ENCODE assay signal across 17 mouse cellular contexts in genomic region chr11:68906461-68906790, GRCm38 (mm10). TPM values are rescaled to one million over a fixed set of nuclear protein-coding genes. Genes with fewer than 3 reads are reported as not detected.
A peak's percentile ranks its signal among the peaks of the same experiment; 100 is the strongest.
DNase-seq lines count a peak whose midpoint lies in the region; ATAC-seq lines count a peak whose summit lies in the region.
"Had no signal": no experiment of that assay in that cellular context is flagged by ENCODE, and none has a peak within 500 bp of the region (broad histone marks: within the 10 kb centered on the region; RNA-seq: fewer than 3 reads in every experiment).

No protein-coding gene starts in this region.

- peak; percentile 24 for DNase-seq in heart, postnatal 4 days
- DNase-seq in heart, adult 11 months: no peak
- DNase-seq in right cerebral cortex, postnatal 10 days (ENCODE audit: low spot score in 2 of 2): peak; percentile 41 to 53
- no peak for DNase-seq in right cerebral cortex, postnatal 14 days
- peak; percentile 36 for DNase-seq in fibroblast of lung, adult 2 months (ENCODE audit: low read depth)
- DNase-seq in retina, postnatal 1 day: no peak
- DNase-seq: cerebellum, postnatal 36 days; gastrocnemius, postnatal 36 days; spleen, adult 18-20 months; thymus, postnatal 14 days had no signal

- H3K27ac ChIP-seq in limb, embryonic 15.5 days: peak overlapping the region; percentile 77
- H3K27ac ChIP-seq: forebrain, embryonic 10.5 days; hindbrain, embryonic 15.5 days had no signal

- ATAC-seq in limb, embryonic 15.5 days (ENCODE audit: insufficient number of reproducible peaks, low FRiP score, low TSS enrichment, low read depth): 0 out of 2 replicates have a peak, but pooled peaks have one; percentile 27
- ATAC-seq in inflammation-experienced regulatory T-cells, adult 6 months: no peak

- no peak overlapping the region for H3K4me3 ChIP-seq in limb, embryonic 15.5 days
- H3K4me3 ChIP-seq: forebrain, embryonic 10.5 days; hindbrain, embryonic 15.5 days had no signal

- H3K4me2 ChIP-seq in limb, embryonic 15.5 days: no peak overlapping the region
- H3K4me2 ChIP-seq: hindbrain, embryonic 15.5 days had no signal

- 42% methylated on average over 4 of the region's 4 CpGs for WGBS in limb, embryonic 15.5 days

- H3K9ac ChIP-seq in limb, embryonic 15.5 days: no peak overlapping the region
- H3K9ac ChIP-seq: hindbrain, embryonic 15.5 days had no signal

- H3K9me3 ChIP-seq in limb, embryonic 15.5 days: no peaks in the 10 kb centered on the region
- H3K9me3 ChIP-seq: forebrain, embryonic 10.5 days; hindbrain, embryonic 15.5 days had no signal

- no peaks in the 10 kb centered on the region for H3K27me3 ChIP-seq in limb, embryonic 15.5 days
- H3K27me3 ChIP-seq: hindbrain, embryonic 15.5 days had no signal

- peaks cover 40% of the 10 kb centered on the region for H3K36me3 ChIP-seq in limb, embryonic 15.5 days

- peaks cover 21% of the 10 kb centered on the region; the same call in 1 of the 2 replicates for H3K4me1 ChIP-seq in limb, embryonic 15.5 days

RNA-seq across cellular contexts. Expression of gene Rpl26, which starts 5.0 kb away (rescaled TPM):
- 100 to 1,000 TPM; 896 to 908 TPM for total RNA-seq in heart, postnatal 4 days (2021)
- polyA plus RNA-seq in limb, embryonic 15.5 days (2015; fragmentation: Nextera tagmentation; extraction: Ambion mirVana): 838 and 986 TPM in 2 replicates
- 1,000 to 10,000 TPM; 1,371 to 2,270 (median 2,196) TPM for polyA plus RNA-seq in inflammation-experienced regulatory T-cells, adult 6 months (2017; shearing (Covaris generic))

RNA-seq across cellular contexts. Expression of gene Rnf222, which starts 18.1 kb away (rescaled TPM):
- total RNA-seq in heart, postnatal 4 days (2021): under 1 TPM; 0.21 to 0.32 TPM
- polyA plus RNA-seq in limb, embryonic 15.5 days (2015; fragmentation: Nextera tagmentation; extraction: Ambion mirVana): 4.2 and 5.1 TPM in 2 replicates
- polyA plus RNA-seq in inflammation-experienced regulatory T-cells, adult 6 months (2017; shearing (Covaris generic)): not detected
- total RNA-seq: adrenal gland, adult 18-20 months; gastrocnemius, postnatal 36 days; left cerebral cortex, postnatal 10 days had no signal
- polyA plus RNA-seq: hindbrain, embryonic 15.5 days; neural tube, embryonic 14.5 days had no signal

RNA-seq across cellular contexts. Expression of gene Odf4, which starts 20.5 kb away (rescaled TPM):
- not detected for total RNA-seq in heart, postnatal 4 days (2021)
- polyA plus RNA-seq in limb, embryonic 15.5 days (2015; fragmentation: Nextera tagmentation; extraction: Ambion mirVana): not detected in 2 replicates
- polyA plus RNA-seq in inflammation-experienced regulatory T-cells, adult 6 months (2017; shearing (Covaris generic)): not detected
- total RNA-seq: gastrocnemius, postnatal 36 days had no signal
- polyA plus RNA-seq: forebrain, embryonic 10.5 days had no signal

RNA-seq across cellular contexts. Expression of gene Ndel1, which starts 34.8 kb away (rescaled TPM):
- total RNA-seq in heart, postnatal 4 days (2021): 10 to 100 TPM; 57.9 to 66.3 TPM
- 124 and 128 TPM in 2 replicates for polyA plus RNA-seq in limb, embryonic 15.5 days (2015; fragmentation: Nextera tagmentation; extraction: Ambion mirVana)
- polyA plus RNA-seq in inflammation-experienced regulatory T-cells, adult 6 months (2017; shearing (Covaris generic)): 10 to 100 TPM; 30.8 to 36.0 (median 32.1) TPM

RNA-seq across cellular contexts. Expression of gene Arhgef15, which starts 50.9 kb away (rescaled TPM):
- total RNA-seq in heart, postnatal 4 days (2021): 10 to 100 TPM; 32.1 to 36.8 TPM
- 7.8 and 8.8 TPM in 2 replicates for polyA plus RNA-seq in limb, embryonic 15.5 days (2015; fragmentation: Nextera tagmentation; extraction: Ambion mirVana)
- polyA plus RNA-seq in inflammation-experienced regulatory T-cells, adult 6 months (2017; shearing (Covaris generic)): under 1 TPM in 1 of 3 experiments, not detected in 2; 0.21 TPM

Comparison
In these comparisons a context has a peak if more than half of its experiments do, and no peak if none do; other contexts are left out.
1. DNase-seq: peak in heart, postnatal 4 days (single experiment), right cerebral cortex, postnatal 10 days (2 of 2) and fibroblast of lung, adult 2 months (single experiment); none in heart, adult 11 months (single experiment), right cerebral cortex, postnatal 14 days (single experiment) and retina, postnatal 1 day (single experiment).